Mouse (Mus musculus): ENCODE data around the gene Sdk2. TPM values are rescaled to one million over a fixed set of nuclear protein-coding genes. Genes with fewer than 3 reads are reported as not detected.

Gene Sdk2
- total RNA-seq, 2 experiments from 2014 or later, result 2.0 to 2.2 TPM

DNA sequence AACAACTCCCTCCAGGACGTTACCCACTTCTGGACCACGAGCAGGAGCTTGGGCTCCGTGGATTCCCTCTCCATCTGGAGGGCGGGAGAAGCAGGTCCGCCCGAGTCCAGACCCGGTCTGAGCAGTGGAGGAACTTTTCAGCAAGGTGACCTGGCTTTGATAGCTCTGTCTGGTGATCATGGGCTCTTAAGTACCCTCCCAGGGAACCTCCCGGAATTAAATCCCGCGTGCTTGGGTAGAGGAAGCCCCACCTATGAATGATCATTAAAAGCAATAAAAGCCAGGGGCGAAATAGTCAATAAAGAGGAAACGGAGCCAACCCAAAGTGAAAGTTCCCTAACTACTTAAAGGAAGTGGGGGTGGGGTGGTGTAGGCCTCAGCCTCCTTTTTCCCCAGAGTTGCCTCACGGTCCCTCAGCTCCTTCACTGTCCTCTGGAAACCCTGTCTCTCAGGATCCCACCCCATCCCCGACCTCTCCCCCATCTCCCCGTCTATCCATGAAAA, 314.6 kb downstream of the Sdk2 start:
- DNase-seq, result no peak
- intact Hi-C loops (cut with DNase I), result no loop called here

DNA sequence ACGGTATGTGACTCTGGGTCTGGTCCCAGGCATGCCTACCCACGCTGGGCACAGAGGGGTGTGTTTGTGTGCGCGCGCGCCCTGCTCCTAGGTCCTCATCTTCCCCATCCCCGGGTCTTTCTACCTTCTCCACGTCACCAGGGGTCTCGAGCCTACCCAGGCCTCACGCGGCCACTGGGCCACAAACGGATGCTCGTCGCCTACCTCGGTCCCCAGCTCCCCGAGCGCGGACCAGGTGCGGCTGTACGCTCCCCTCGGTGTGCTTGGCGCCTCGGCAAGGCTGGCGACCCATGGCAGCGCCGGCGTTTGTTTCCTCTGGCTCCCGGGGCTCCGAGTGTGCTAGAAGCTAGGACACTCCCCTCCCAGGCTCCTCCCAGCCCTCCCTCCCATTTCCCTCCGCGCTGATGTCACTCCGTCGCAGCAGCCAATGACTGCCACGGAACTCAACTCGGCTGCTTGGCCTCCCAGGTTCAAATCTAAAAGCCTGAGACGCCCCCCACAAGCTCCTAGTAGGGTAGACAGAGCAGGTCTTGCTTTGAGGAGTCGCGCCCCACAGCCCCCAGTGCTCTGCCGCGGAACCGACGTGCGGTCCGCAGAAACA, 315.3 kb downstream of the Sdk2 start, which contains the start of gene Cdc42ep4:
TSS of gene Cdc42ep4 (minus strand) at position 398 of the 601 bp plus-strand sequence.
- peak; percentile 84 for DNase-seq
- intact Hi-C loops (cut with DNase I), result loop anchor here (1.0 to 2.0 kb wide), 3 partner anchors 27 to 56 kb away; no protein-coding TSS in a partner anchor

- intact Hi-C loops (cut with DNase I), result loop anchor here (1.0 to 2.0 kb wide), 3 partner anchors 28 to 56 kb away; no protein-coding TSS in a partner anchor
- peak; percentile 75 to 79 for DNase-seq
These were observed 316.0 kb downstream of the Sdk2 start for GRCm38 (mm10) chr11:113750571-113751483.

DNA sequence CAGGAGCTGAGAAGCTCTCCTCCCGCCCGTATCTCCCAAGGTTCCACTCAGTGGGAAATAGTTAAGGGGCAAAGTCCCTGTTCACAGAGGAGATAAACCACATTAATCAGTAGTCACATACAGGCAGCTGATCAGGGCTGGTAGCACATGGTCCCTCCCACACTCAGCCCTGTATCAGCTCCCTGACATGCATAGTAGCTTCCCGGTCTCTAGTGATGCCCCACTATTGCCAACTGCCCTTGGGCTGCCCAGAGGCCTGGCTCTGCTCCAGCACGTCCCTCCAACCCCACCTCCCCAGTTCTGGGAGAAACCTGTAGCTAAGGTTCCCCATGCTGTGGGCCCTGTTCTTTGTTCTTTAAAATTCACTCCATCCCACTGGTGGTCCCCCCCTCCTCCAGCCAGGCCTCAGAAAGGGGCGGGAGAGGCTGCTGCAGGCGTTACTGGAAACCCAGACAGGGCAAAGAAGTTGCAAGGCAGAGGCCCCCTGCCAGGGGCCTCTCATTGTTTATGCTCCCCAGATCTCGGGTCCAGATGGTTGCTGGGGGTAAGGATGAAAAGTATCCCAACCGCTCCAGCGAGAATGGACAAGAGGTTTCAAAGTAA, 317.0 kb downstream of the Sdk2 start:
- intact Hi-C loops (cut with DNase I), result loop anchor here (2.0 kb wide), 2 partner anchors 29 to 47 kb away; no protein-coding TSS in a partner anchor
- DNase-seq, result no peak

DNA sequence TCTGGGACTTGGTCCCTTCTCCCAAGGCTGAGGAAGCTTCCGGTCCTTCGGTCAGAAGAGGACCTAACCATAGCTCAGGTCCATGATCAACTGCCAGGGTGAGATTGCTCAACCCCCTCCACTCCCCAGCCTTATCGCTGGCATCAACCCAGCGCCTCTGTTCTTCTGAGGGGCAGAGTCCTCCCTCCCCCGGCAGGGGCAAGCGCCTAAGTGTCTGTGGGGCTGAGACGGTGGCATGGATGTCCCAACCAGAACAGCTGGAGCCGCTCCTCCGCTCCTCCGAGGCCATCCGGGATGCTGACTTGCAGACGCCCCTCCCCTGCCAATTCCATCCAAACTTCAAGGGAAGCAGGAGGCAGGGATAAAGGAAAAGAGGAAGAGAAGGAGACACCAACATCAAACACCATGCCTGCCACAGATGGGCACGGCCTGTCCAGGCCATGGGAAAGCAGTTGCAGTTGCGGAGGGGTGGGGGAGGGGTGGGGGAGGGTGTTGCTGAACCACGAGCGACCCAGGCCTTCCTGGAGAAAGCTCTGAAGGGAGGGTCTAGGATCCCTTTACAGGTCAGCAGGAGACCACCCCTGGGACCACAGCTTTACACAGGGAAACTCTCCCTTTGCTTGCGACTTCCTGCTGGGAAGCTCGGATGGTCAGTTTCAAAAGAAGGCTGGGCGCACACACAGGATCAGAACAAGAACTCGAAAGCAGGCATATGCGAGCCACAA, 317.9 kb downstream of the Sdk2 start:
- DNase-seq, result peak; percentile 54 to 56
- intact Hi-C loops (cut with DNase I), result no loop called here

- no peak for DNase-seq
- intact Hi-C loops (cut with DNase I), result no loop called here
These were observed 319.0 kb downstream of the Sdk2 start for GRCm38 (mm10) chr11:113747725-113748380.

GRCm38 (mm10) chr11:113747056-113747455, 319.8 kb downstream of the Sdk2 start:
- peak in 1 of 2 experiments; percentile 42 for DNase-seq
- intact Hi-C loops (cut with DNase I), result no loop called here

GRCm38 (mm10) chr11:113745961-113746360, 320.9 kb downstream of the Sdk2 start:
- intact Hi-C loops (cut with DNase I), result no loop called here
- DNase-seq, result no peak

- intact Hi-C loops (cut with DNase I), result no loop called here
- DNase-seq, result no peak
These were observed 323.8 kb downstream of the Sdk2 start for GRCm38 (mm10) chr11:113742998-113743397.

- DNase-seq, result no peak
- intact Hi-C loops (cut with DNase I), result no loop called here
These were observed 326.7 kb downstream of the Sdk2 start for GRCm38 (mm10) chr11:113740100-113740499.

GRCm38 (mm10) chr11:113739213-113739612, 327.6 kb downstream of the Sdk2 start:
- DNase-seq, result peak in 1 of 2 experiments; percentile 49
- intact Hi-C loops (cut with DNase I), result no loop called here

DNA sequence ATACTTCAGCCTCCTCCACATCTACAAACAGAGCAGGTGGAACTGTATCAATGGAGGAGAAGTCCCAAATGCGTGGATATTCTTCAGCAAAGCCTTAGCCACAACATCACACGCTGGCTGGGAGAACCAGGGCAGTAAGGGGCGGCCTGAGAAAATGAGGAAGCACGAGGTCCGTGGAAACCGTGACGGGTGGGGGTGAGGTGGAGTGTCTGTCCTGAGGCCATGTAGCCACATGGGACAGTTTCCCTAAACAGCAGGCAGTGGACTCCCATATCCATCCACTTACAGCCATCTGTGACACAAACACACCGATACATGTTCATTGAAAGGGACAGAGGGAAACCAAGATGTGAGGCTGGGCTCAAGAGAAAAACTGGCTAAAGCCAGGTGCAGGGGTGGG, 328.9 kb downstream of the Sdk2 start:
- no peak for DNase-seq
- intact Hi-C loops (cut with DNase I), result no loop called here

GRCm38 (mm10) chr11:113737553-113737854, 329.3 kb downstream of the Sdk2 start:
- intact Hi-C loops (cut with DNase I), result no loop called here
- no peak for DNase-seq

GRCm38 (mm10) chr11:113736848-113737552, 329.8 kb downstream of the Sdk2 start:
- DNase-seq, result no peak
- intact Hi-C loops (cut with DNase I), result no loop called here

DNA sequence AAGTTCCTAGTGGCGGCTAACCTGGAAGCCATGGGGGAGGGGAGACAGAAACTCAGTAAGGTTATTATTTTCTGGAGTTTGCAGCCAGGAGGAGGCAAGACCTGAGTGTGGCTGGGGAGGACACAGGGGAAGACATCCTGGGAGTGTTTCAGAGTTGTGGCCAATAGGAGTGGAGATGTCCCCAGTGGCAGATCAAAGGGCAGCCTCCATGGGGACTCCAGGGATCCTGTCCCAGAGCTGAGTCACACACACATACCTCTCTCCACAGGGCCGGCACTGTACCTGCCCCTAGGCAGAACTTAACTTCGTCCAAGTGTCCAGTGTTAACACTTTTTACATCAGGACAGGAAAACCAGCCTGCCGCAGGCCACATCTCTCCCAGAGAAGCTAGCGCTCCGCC, 331.7 kb downstream of the Sdk2 start:
- DNase-seq, result no peak

GRCm38 (mm10) chr11:113733631-113734364, 333.0 kb downstream of the Sdk2 start:
- intact Hi-C loops (cut with DNase I), result no loop called here
- peak in 1 of 2 experiments; percentile 40 for DNase-seq

More for the DNA sequence above, 331.7 kb downstream of the Sdk2 start:
- intact Hi-C loops (cut with DNase I), result no loop called here

- intact Hi-C loops (cut with DNase I), result no loop called here
- no peak for DNase-seq
These were observed 334.8 kb downstream of the Sdk2 start for GRCm38 (mm10) chr11:113731945-113732612.

DNA sequence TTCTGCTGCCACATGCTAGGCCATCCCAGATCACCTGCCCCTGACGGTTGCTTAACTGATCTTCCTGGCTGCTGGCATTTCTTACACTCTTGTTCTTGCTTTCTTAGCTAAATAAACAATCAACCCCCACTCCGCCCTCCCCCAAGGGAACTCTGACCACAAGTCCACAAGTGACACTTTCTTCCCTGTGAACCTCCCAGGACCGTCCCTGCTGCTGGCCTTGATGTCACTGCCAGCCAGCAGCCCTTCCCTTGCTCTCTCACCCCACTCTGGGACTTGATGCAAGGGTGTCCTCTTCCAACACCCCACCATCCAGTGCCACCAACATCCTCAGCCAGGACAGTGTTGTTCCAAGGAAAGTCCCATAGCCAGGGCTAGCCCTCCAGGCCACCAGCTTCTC, 336.0 kb downstream of the Sdk2 start:
- no peak for DNase-seq
- intact Hi-C loops (cut with DNase I), result no loop called here
